Mouse (Mus musculus) bone marrow macrophage, adult 2 months (primary cell): ENCODE data around the gene Dzip1l. TPM values are rescaled to one million over a fixed set of nuclear protein-coding genes. Genes with fewer than 3 reads are reported as not detected.

Experiments used
- H3K27ac ChIP-seq: 2 replicates; pipeline ENCODE4 v1.5.1; 2012; ENCODE audit warnings: low read depth, low read length; ENCODE audit not compliant: insufficient read depth
- H3K4me1 ChIP-seq: 2 replicates; pipeline ENCODE4 v1.6.1; 2012; ENCODE audit warnings: low read length; ENCODE audit not compliant: control insufficient read depth, insufficient read depth
- H3K4me3 ChIP-seq: 2 replicates; pipeline ENCODE4 v1.5.1; 2012; ENCODE audit warnings: mild to moderate bottlenecking, low read length, moderate library complexity; ENCODE audit not compliant: insufficient read depth
- CTCF ChIP-seq: IDR thresholded peaks from 2 replicates; pipeline ENCODE4 v1.5.1; 2012; ENCODE audit warnings: low read depth, mild to moderate bottlenecking, low read length, moderate library complexity
- POLR2A ChIP-seq: IDR thresholded peaks from 2 replicates; pipeline ENCODE4 v1.6.1; 2012; ENCODE audit warnings: mild to moderate bottlenecking, low read depth, low read length, borderline replicate concordance
- polyA plus RNA-seq: library from polyadenylated mRNA; stranded (reverse); fragments of >200 nt; gene quantifications from 2 replicates; pipeline ENCODE4 v1.2.4, GENCODE M21; 2012; ENCODE audit not compliant: missing spikeins, insufficient read depth, insufficient read length

Gene Dzip1l
- polyA plus RNA-seq, 1 experiment: 0.24 TPM

DNA sequence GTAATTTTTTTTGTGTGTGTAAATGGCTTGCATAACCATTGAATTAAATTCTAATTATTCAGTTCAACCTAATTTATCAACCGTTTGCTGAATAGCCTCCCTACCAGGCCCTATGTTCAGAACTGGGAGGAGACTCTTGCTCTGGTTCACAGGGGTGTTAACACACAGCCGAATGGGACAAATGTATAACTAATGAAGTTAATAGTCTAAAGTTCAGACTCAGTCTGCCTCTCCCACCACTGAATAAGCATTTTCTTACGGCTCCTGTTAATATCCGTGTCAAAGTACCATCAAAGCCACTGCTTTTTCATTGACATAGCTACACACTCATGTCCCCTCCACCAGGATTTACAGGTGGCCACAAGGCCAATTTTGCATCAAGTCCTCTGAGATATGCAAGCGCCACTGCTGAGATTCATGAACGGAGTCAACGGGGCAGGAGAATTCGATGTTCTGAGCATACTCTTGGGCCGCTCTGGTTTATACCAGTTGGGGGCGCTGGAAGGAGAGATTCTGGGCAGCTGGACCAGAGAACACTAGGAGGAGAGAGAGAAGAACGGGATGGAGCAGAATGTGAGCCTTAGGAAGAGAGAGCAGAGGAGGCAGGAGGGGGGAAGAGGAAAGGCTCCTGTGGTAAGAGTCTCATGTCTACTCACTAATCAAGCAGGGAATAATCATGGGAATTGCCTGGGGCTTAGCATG lies 78.3 kb downstream of the Dzip1l start:
- TF ChIP-seq CTCF (no peak), POLR2A (no peak)
- Histone ChIP-seq H3K4me1 (no peaks in the 10 kb centered on the region), H3K27ac (no peak overlapping the region), H3K4me3 (no peak overlapping the region)

DNA sequence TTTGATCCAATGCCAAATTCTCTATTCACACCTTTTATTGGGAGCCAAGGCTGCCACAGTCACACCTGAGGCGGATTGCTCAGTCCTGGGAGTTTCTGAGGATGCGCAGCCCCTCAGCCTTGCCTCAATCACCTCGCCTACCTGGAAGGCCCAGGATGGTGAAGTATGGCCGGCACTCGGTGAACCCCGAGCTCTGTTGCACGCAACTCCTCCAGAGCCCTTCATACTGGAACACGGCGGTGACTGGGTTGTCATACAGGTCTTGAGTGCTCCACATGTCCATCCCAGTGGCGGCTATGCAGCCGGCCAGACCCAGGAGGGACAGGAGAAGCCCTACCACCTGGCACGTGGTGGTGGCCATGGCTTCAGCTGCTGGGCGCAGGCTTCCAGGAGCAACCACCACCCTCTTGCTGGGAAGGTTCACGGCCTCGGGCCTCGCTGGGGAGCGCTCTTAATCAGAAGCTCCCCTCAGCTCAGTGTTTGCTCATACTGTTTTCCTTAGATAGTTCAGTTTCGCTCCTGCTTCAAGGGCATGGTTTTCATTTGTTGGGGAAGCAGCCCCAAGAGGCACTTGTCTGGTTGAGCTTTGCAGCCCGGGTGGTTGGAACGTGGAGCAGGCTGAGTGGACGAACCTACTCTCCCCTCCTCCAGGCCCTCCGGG lies 80.4 kb downstream of the Dzip1l start:
- TF ChIP-seq POLR2A: no peak
- TF ChIP-seq CTCF: no peak
- H3K4me3 ChIP-seq: no peak overlapping the region
- H3K4me1 ChIP-seq: no peaks in the 10 kb centered on the region
- no peak overlapping the region for H3K27ac ChIP-seq

DNA sequence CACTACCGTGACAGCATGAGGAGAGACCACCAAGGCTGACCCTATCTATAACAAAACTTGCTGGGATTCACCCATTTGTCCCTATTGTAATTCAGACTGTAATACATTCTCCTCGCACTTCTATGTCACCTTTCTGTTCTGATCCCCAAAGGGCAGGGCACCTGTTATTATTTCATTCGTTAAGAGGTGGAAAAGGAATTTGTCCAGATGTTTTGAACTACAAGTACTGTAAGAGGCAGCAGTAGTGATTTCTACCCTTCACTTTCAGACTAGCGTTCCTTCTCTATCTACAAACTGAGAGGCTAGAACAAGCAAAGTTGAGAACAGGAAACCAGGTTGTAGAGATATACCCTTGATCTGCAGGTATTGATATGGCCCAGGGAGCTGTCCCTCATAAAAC lies 81.0 kb downstream of the Dzip1l start:
- no peak overlapping the region for H3K27ac ChIP-seq
- TF ChIP-seq POLR2A: no peak
- TF ChIP-seq CTCF: no peak
- H3K4me3 ChIP-seq: no peak overlapping the region
- H3K4me1 ChIP-seq: no peaks in the 10 kb centered on the region

DNA sequence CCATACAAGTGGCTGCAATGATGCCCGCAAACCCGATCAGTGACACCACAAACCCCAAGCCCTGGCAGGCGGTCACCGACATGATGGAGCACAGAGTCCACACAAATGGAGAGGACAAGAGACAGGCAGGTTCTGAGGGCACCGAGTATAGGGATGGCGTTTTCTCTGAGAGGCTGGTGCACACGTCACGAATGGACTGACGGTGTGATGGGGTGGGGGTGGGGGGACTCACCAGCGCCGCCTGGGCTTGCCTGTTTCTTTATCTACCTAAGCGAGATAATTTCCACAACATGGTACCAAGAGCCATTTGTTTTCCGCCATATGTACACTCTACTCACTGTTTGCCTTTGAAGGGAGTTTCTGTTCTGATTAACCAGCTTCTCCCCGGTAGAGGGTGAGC lies 87.8 kb downstream of the Dzip1l start, which contains the start of gene Cldn18:
Gene Cldn18 (minus strand): TSS at position 134 of the 400 bp plus-strand sequence.
- no peak for TF ChIP-seq CTCF
- no peak for TF ChIP-seq POLR2A
- no peaks in the 10 kb centered on the region for H3K4me1 ChIP-seq
- no peak within 1 kb of the TSS for H3K27ac ChIP-seq
- no peak within 1 kb of the TSS for H3K4me3 ChIP-seq

Other genes with a start within 250 kb of the Dzip1l start
- gene Mras, start 192.1 kb upstream of the Dzip1l start, polyA plus RNA-seq: 3.9 and 4.9 TPM in 2 replicates
- gene Nme9, start 178.0 kb upstream of the Dzip1l start, polyA plus RNA-seq: not detected in 2 replicates
- gene Armc8, start 60.6 kb upstream of the Dzip1l start, polyA plus RNA-seq: 16.1 and 17.4 TPM in 2 replicates
- gene Dbr1, start 53.7 kb upstream of the Dzip1l start, polyA plus RNA-seq: 13.2 and 15.7 TPM in 2 replicates
- gene A4gnt, start 17.0 kb upstream of the Dzip1l start, polyA plus RNA-seq: not detected in 2 replicates
- gene Cldn18, start 87.8 kb downstream of the Dzip1l start, polyA plus RNA-seq: not detected in 2 replicates
- not detected in 2 replicates for gene Sox14, start 246.7 kb downstream of the Dzip1l start, polyA plus RNA-seq